Mouse (Mus musculus): ENCODE measurements around the gene Ssbp4.
A peak's percentile ranks its signal among the peaks of the same experiment; 100 is the strongest.

Ssbp4 gene

DNA sequence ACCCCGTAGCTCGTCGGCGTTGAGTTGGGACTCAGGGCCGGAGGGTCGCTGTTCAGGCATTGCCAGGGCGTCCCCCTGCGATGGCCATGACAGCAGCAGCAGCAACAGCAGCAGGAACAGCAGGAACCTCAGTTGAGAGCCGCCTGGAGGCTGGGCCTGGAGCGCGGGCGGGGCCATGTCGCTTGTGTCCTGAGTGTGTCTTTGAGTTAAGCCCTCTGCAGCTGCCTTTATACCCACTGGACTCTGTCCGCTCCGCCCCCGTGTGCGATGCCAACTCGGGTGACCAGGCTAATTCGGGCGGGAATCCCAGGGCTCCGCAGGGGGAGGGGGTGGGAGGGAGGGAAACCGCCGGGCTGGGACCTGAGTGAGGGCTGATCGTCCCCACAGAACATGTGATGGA is 22.8 kb upstream of the Ssbp4 start:
- no peak for DNase-seq (ENCODE audit: low read depth, low spot score)

DNA sequence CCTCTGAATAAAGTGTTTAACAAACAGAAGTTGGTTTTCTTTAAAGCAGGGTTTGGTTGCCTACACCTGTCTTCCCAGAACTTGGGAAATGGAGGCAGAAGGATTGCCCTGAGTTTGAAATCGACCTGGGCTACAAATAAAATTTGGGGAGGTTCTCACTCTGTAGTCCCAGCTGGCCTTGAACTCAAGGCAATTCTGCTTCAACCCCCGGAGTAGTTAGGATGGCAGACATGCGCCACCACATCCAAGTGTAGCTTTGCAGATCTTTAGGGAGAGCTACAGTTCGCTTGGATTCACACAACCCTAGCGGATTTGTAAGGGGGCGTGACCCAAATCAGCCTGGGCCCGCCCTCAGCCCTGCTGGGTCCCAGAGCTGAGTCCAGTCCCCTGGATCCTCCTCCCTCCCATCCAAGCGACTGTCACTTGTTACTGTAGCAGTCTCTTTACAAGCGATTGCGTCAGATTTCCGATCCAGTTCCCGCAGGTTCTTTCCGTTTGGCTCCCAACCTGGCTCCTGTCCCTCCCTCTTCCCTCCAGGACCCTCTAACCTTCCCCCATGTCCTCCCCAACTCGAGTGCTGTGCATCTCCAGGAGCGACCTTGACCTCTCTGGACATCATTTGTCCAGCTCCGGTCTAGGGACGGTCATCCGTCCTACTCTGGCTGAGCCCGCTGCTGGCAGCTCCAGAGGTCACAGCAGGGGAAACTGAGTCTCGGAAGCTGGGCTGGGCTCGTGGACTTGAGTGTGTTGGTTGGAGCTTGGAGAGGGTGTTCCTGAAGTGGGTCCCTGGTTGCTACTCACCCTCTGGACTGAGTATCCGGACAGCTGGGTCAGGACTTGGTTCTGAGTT is 22.1 kb upstream of the Ssbp4 start:
- peak; percentile 52 for DNase-seq (ENCODE audit: low read depth, low spot score)

DNA sequence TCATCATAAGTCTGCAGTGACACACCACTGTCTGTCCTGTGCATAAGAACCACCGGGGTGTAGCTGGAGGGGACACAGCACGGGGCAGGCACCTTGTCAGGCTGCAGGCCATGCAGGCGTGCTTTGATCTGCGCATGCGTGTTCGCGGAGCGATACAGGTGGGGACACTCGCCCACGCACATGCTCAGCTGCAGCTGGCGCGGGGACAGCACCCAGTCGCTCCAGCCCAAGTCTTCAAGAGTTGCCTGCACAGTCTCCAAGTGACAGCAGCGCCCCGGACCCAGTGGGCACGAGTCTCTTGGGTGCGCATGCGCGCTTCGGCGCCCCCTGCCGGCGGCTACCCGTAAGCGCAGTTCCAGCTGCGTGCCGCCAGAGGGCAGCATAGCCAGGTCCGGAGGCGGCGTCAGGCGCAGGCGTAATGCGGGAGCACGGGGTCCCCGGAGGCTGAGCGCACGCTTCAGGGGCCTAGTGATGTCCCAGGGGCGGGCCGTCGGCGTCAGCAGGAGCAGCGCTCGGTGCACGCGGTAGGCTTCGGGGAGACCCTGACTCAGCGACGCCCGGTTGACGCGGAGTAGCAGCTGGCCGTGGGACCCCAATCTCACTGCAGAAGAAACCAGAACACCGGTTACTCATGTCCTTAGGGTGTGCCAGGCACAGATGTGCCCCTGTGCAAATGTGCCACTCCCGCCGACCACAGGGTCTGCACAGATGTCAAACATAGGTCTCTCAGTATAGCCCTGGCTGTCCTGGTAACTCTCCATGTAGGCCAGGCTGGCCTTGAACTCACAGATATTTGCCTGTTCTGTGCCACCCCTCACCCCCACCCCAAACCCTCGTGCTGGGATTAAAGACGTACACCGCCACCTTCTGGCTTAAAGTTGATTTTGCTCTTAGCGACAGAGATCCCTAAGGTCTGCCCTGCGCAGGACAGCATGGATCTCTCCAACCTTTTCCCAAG is 21.2 kb upstream of the Ssbp4 start:
- DNase-seq (ENCODE audit: low read depth, low spot score) = peak; percentile 94

DNA sequence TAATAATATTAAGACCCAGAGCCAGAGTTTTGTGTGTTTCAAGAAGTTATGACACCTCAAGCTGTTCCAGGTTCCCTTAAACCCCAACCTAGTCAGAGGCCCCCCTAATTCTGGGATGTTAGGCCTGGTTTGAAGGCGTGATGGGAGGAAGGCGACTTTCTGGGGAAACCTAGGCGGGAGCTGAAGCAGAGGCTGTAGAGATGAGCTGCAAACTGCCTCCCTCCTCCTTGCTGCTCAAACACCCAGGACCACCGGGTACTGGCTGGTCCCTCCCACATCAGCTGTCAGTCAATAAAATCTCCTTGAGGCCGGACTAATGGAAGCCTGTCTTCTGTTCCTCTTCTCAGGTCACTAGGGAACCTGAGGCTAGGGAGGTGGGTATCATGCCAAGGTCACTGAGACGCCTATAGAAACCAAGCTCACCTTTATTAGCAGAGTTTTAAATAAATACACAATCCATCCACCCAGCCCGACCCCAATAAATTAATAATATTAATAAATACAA is 20.4 kb upstream of the Ssbp4 start:
- no peak for DNase-seq (ENCODE audit: low read depth, low spot score)

- no peak for DNase-seq (ENCODE audit: low read depth, low spot score)
Measured at GRCm38 (mm10) chr8:70627041-70627440, 18.4 kb upstream of the Ssbp4 start.

GRCm38 (mm10) chr8:70625104-70625503 is 16.4 kb upstream of the Ssbp4 start:
- DNase-seq (ENCODE audit: low read depth, low spot score) = peak; percentile 47

- no peak for DNase-seq (ENCODE audit: low read depth, low spot score)
Measured at GRCm38 (mm10) chr8:70622220-70622619, 13.5 kb upstream of the Ssbp4 start.

GRCm38 (mm10) chr8:70618888-70619334 is 10.2 kb upstream of the Ssbp4 start:
- peak; percentile 51 for DNase-seq (ENCODE audit: low read depth, low spot score)

DNA sequence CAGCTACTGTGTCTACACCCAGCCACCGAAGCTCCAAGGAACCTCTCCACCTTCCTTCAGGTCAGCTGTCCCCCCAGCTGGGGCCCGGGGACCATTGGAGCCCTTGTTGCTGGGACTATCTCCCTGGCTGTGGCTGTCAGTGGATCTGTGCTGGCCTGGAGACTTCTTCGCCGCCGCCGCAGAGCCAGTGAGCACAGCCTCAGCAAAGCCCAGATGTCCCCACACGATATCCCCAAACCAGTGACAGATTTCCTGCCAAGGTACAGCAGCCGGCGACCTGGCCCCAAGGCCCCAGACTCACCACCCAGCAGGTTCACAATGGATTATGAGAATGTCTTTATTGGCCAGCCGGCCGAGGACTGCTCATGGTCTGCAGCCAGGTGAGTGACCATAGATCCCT is 9.3 kb upstream of the Ssbp4 start:
- no peak for DNase-seq (ENCODE audit: low read depth, low spot score)

GRCm38 (mm10) chr8:70616645-70617044 is 8.0 kb upstream of the Ssbp4 start:
- DNase-seq (ENCODE audit: low read depth, low spot score) = no peak

DNA sequence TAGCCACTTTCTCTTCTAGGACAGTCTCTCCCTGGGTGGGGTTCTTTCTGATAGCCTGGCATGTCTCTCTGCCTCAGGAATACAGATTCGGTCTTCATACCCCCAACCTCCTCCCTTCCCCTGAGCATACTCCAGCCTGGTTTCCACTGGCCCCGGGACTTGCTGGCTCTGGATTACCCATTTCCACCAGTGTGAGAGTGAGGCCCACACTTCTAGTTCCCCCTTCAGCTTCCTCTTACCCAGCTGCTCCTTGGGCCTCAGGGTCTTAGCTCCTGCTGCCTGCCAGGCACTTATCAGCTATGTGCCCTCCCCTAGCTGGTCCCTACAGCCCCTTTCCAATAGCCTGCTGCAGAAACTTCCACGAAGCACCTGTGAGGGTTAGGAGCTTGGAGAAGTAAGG is 7.2 kb upstream of the Ssbp4 start, which contains the start of gene Lrrc25:
Gene Lrrc25, plus strand, starts transcription at position 262 of the 400 bp plus-strand sequence.
- DNase-seq (ENCODE audit: low read depth, low spot score) = no peak

DNA sequence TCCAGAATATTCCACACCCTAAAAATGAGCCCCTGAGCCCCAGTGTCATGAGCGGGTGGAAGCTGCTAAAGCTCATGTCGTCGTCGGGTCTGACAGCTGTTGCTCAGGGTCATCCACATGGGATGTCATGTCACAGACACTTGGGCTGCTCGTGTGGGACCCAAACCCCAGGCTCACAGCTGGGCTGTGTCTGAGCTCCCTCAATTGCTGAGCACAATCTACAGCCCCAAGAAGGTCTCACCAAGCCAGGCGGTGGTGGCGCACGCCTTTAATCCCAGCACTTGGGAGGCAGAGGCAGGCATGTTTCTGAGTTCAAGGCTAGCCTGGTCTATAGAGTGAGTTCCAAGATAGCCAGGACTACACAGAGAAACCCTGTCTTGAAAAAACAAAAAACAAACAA is 6.6 kb upstream of the Ssbp4 start:
- DNase-seq (ENCODE audit: low read depth, low spot score) = no peak

GRCm38 (mm10) chr8:70614469-70614868 is 5.8 kb upstream of the Ssbp4 start:
- no peak for DNase-seq (ENCODE audit: low read depth, low spot score)

DNA sequence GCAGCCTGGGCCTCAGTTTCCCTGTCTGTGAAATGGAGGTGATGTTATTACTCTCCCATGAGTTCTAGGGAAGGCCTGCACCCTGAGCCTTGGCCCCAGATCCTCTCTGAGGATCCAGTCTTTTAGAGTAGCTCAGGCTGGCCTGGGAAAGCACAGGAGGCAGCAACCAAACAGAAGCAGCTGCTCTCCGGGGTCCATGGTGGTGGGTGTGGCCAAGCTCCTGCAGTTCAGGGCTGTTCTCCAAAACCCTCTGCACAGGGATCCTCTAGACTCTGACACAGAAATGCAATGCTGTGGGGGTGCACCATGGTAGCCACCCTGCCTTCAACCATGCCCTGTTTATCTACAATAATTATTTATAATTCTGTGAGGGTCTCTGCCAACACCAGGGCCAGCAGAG is 5.1 kb upstream of the Ssbp4 start:
- no peak for DNase-seq (ENCODE audit: low read depth, low spot score)

GRCm38 (mm10) chr8:70611849-70612248 is 3.2 kb upstream of the Ssbp4 start:
- peak; percentile 87 for DNase-seq (ENCODE audit: low read depth, low spot score)

DNA sequence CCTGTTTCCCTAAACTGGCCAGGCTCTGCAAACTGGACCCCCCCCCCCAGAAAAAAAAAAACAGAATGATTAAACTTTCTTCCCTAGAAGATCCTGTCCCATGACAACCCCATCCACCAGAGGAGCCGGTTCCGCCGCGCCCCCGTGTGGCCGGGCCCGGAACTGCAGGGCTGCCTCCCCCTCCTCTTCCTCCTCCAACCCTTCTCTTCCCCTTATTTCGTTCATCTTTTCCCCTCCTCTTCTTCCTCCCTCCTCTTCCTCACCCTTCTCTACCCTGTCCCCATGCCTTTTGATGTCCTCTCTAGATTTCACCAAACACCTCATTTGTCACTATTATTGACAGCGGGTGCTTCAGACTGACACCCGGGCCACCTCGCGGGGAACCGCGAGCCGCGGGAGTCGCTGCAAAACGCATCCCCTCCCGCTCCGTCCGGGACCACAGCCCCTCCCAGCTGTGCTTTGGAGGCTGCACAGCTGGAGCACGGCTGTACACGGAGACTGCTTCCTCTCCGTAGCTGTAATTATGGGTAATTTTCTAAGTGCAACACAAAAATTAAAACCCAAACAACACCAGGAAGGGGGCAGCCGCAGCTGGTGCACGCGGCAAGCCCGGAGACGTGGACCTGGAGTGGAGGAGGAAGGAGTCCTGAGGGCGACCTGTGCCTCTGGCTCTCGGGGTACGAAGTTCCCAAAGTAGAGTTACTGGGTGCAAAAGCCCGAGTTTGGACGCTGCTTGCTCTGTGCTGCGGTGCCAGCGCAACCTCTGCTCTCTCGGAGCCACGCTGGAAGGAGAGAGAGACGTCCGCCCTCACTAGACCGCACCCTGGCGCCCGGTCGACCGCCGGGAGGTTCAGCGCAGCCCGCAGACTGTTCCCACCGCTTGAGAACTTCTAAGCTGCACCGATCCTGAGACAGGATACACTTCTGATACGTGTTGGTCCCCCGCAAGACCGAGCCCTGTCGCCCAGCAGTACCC is 2.4 kb upstream of the Ssbp4 start:
- DNase-seq (ENCODE audit: low read depth, low spot score) = peak; percentile 64

DNA sequence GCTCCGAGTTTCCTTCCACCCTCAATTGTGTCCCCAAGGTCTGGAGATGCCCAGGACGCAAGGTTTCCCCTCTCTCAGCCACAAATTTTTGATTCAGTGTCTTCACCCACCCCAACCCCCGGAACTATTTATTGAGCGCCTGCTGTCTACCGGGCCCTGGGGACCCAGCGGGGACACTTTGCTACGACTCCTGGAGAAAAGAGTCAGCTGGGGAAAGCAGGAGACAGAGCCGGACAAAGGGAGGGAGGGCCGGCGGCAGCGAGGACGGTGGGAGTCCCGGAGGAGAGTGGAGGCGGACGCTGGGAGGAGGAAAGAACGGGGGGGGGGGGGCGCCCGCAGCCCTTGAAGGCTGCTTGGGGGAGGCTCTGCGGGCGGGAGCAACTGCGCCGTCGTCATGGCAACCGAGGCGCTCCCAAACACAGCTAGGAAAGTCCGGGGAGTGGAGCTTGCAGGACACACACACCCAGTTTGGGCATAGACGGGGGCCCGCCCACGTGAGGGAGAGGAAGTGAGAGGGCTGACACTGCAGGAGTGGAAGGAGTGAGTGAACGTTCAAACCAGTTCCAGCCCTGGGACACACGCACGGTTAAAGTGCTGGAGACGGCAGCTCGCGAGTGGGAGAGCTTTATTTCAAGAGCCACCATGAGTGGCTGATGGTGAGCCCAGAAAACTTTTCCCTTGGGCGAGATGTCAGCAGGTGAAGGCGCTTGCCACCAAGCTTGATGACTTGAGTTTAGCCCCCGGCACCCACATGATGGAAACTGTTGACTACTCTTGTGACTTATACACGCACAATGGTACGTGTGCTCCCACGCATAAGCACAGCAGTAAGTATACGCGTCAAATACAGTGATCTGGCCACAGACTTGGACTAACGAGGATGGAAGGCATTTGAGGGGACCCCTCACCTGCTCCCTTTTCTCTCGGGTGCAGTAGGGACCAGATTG is 1.4 kb upstream of the Ssbp4 start:
- DNase-seq (ENCODE audit: low read depth, low spot score) = peak; percentile 94

GRCm38 (mm10) chr8:70609368-70609848 is 736 bp upstream of the Ssbp4 start:
- peak; percentile 65 for DNase-seq (ENCODE audit: low read depth, low spot score)

DNA sequence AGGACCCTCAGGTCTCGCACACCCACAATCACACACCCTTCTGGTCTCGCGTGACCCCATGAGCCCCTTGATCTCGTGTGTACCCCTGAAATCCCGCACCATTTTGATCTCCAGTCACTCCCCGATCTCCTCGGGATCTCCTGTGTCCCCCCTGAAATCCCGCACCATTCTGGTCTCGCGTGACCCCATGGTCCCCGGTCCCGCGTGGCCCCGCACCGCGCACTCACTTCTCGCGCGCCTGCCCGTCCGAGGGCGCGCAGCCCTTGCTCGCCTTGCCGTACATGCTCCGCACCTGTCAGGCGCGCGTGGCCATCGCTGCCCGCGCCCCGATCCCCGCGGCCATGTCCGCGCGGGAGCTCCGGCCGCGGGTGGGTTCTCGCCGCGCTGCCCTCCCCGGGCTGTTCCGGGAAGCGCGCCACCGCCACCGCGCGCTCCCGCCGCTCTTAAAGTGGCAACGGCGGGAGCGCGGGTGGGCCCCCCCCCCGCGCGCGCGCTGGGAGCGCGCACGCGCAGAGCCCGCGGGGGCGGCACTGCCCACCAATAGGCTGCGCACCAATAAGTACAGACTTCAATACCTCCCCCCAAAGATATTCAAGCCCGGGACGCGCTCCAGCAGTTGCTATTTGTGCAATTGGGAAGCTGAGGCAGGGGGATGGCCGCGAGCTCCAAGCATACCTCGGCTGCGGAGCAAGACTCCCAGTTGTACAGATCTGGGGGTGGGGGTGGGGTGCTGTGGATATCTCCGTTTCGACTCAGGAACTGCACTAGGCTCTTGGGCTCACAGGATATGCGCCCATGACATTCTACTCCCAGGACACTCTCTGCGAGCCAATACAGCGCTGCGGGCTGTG is 549 bp downstream of the Ssbp4 start:
- DNase-seq (ENCODE audit: low read depth, low spot score) = peak; percentile 76

Data from brain, adult 2 months (tissue).